Mouse (Mus musculus) right cerebral cortex, adult 18-20 months (tissue): ENCODE data around the gene Col20a1.
A peak's percentile ranks its signal among the peaks of the same experiment; 100 is the strongest.

Source experiments
- DNase-seq: peaks from one replicate; pipeline ENCODE4 v3.0.0; 2022; ENCODE audit warnings: mixed read lengths

The Col20a1 gene

DNA sequence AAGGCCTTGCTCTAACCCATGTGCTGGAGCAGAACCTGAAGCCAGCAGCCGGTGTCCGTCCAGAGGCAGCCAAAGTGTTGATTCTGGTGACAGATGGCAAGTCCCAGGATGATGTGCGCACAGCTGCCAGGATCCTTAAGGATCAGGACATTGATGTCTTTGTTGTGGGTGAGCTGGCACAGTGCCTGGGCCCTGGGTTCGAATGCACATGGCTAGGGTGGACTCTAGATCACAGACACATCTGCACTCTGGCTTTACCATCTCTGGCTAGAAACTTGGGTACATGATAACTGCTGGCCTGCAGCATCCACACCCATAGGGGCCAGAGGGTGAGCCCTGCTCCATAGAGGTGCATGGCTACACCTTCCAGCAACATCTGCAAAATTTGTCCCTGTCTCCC lies 9.1 kb downstream of the Col20a1 start:
- no peak for DNase-seq

- DNase-seq = peak; percentile 62
Measured at GRCm38 (mm10) chr2:180996436-180996835, 10.1 kb downstream of the Col20a1 start.

DNA sequence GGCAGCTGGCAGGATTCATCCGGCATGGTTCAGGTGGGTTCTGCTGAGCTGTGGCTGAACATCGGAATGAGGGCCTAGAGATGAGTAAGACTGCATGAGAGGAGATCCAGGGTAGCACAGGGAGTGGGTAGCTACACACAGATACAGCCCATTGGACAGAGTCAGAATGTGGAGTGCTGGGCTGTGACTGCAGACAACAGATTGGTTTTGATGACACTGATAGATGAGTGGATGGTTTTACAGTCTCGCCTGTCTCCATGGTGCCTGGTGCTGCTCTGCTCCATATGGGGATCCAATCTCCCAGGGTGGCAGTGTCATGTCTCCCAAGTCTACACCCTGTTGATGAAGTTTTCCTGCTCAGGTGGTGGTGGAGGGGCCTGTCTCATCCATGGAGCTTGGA lies 10.6 kb downstream of the Col20a1 start:
- no peak for DNase-seq

DNA sequence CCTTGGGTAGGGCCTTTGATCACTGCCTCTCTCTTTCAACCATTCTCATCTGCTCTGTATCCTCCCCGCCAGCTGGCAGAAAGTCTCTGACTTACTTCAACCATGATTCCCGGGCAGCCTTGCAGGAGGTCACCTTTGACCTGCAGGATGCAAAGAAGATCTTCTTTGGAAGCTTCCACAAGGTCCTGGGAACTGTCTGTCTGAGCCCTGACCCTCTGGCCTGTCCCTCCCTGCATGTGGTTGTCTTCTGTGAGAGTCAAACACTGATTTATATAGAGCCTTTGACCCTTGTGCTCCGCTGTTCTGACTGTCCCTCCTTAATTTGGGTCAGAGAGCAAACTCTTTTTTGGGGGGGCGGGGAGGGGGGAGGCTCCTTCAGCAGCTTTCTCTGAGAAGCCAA lies 20.7 kb downstream of the Col20a1 start:
- no peak for DNase-seq

DNA sequence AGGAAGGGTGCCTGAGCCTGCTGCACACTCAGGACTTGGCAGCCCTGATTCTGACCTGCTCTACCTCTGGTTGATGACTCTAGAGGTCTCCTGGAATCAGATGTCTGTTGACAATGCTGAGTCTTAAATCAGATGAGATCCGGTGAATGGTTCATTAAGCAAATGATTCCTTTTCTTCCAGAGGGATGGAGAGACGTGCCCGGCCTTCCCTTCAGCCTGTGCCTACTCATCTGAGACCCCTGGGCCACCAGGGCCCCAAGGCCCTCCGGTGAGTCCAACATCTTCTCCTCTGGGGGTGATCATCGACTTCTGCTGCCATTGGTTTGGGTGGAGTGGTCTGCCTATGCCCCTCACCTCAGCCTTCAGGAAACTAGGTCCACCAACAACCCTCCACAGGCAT lies 22.0 kb downstream of the Col20a1 start:
- DNase-seq = no peak

DNA sequence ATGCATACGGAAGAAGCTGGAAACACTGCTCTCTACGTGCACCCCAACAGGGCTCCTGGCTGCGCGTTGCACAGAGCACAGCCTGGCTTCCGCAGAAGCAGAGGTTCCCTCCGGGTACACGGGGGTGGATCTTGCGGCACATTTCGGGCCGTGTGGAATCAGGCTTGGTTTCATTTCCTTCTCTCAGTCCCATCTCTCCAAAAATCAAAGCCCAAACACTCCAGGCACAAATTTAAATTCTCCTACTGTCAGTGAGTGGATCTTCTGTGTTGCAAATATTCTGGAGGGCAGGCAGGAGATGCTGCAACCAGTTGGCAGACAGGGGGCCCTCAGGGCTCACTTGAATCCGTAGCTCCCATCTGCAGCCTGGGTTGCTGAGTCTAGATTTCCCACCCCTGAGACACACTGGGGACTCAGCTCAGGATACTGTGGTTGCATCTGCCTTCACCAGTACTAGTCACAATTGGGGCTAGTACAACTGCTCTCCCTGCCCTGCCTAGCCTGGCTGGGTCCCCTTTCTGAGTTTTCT lies 45.1 kb downstream of the Col20a1 start:
- peak; percentile 33 for DNase-seq

DNA sequence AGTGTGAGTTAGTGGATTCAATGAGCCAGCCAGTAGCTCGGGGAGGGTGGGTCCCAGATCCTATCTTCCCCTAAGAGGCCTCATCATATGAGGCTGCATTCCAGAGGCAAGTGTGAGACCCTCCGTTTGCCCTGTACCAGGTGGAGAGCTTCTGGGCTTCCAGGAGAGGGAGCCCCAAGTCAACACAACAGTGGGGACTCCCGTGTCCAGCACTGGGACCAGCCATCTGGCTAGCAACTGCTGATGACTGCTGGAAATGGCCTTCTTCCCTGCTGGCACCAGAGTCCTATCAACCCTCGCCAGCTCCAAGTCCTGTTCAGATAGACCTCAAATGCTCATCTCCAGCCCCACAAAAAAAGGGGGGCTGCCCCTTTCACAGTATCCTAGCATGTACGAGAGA lies 46.1 kb downstream of the Col20a1 start:
- DNase-seq = no peak

- no peak for DNase-seq
Measured at GRCm38 (mm10) chr2:181033310-181033709, 47.0 kb downstream of the Col20a1 start.

GRCm38 (mm10) chr2:181035186-181035585 lies 48.9 kb downstream of the Col20a1 start:
- DNase-seq = no peak

GRCm38 (mm10) chr2:181036561-181036960 lies 50.2 kb downstream of the Col20a1 start:
- no peak for DNase-seq

- peak; percentile 22 for DNase-seq
Measured at GRCm38 (mm10) chr2:181038644-181039355, 52.5 kb downstream of the Col20a1 start.

DNA sequence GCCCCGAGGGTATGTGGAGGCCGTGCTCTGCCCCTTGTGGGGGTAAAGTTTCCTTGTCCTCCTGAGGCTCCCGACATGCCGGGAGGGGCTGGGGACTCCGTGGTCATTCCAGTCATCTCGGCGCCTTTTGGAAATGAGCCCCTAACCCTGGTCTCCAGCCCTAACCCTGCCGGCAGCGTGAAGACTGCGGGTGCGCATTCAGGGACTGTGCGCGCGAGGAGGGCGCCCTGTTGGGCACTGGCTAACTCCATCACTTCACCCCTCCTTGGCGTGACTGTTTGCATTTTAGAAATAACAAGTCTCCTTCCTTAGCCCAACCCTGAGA lies 53.0 kb downstream of the Col20a1 start:
- DNase-seq = no peak

DNA sequence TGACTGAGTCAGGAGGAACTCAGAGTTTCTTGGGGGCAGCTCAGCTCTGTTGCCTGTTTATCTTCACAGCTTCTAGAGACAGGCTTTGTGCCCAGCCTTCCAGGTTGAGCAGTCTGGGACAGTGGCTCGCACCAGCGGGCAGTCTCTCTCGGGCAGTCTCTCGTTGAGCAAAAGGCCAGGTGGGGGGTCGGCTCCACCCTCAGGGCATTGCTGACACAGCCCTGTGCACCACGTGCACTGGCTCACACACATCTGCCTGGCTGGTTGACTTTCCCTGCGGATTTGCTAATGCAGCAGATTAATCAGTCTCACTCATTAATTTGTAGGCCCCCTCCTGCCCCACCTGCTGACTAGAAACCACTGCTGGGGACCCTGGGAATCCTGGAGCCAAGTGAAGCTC lies 55.6 kb downstream of the Col20a1 start:
- no peak for DNase-seq

- DNase-seq = no peak
Measured at GRCm38 (mm10) chr2:181042376-181042775, 56.0 kb downstream of the Col20a1 start.

DNA sequence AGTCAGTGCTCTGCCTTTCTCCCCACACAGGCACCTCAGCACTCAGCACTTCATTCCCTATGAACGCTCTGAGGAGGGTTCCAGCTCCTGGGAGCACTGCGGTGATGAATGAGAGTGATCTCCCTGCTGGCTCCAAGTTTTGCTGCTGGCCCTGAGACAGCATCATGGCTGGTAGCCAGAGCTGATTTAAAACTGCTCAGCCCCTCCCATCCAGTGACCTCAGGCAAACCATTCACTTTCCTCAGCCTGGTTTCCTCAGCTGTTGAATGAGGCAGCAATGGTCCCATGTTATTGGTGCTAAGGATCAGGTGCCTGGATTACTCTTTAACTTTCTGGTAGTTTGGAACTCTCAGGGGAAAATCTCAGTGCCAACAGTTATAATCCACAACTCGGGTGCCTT lies 57.1 kb downstream of the Col20a1 start, which contains the start of gene Chrna4:
TSS of gene Chrna4 (minus strand) at position 110 of the 400 bp plus-strand sequence.
- no peak for DNase-seq

DNA sequence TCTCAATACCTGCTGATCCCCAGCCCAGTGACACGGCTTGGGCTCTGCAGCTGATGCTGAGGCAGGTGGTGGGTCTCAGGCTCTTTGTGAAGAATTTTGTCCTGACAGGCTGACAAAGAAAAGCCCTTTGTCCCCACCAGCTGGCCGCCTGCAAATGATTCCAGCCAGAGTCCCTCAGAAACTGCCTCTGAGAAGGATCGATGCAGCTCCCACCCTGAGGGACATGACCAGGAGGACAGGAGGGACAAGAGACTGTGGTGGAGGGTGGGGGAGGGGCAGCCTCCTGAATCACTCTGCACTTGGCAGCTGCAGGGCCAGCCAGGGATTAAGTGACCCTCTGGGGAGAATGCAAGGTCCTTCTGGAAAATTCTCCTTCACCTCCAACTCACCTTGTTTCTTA lies 57.7 kb downstream of the Col20a1 start:
- no peak for DNase-seq

- no peak for DNase-seq
Measured at GRCm38 (mm10) chr2:181048252-181048945, 62.1 kb downstream of the Col20a1 start.

- no peak for DNase-seq
Measured at GRCm38 (mm10) chr2:181048986-181049385, 62.7 kb downstream of the Col20a1 start.

- DNase-seq = no peak
Measured at GRCm38 (mm10) chr2:181052171-181052570, 65.8 kb downstream of the Col20a1 start.

GRCm38 (mm10) chr2:181057341-181057740 lies 71.0 kb downstream of the Col20a1 start:
- DNase-seq = no peak

DNA sequence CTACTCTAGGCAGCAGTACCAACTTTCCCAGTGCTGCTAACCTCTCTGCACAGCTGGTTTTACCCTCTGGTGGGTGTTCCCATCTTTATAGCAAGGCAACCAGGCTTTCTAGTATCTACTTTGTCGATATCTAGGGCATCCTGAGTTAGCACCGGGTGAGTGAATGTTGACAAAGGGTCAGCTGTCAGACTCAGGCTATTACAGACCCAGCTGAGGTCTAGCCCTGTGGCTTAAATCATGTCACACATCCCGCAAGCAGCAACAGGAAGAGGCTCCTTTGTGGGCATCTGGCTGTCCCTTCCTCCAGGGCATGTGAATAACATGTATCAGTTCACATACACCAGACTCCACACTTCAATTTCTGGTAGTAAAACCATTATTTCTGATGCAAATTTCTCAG lies 71.9 kb downstream of the Col20a1 start:
- DNase-seq = no peak

- peak; percentile 77 for DNase-seq
Measured at GRCm38 (mm10) chr2:181060127-181060526, 73.8 kb downstream of the Col20a1 start.

DNA sequence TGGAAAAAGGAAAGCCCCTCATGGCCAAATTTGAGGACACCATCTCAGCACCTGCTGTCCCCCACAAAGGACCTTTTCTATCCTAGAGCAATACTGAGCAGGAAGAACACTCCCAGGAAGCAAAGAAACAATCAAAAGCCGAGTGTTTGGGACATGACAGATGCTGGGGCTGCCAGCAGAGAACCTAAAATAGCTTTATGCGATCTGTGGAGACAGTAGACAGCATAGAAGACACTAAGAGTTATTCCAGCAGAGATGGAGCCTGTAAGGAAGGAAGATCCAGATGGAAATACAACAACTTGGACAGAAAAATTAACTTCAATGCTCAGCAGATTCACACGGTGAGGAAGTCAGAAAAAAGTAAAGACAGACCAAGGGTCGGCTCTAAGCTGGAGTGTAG lies 79.5 kb downstream of the Col20a1 start:
- peak; percentile 44 for DNase-seq
